In genomic region chr12:77085244-77085643, GRCm38 (mm10) we compare ENCODE assay signal across 14 mouse cellular contexts.
DNase-seq lines count a peak whose midpoint lies in the region; ATAC-seq lines count a peak whose summit lies in the region.
"Had no signal": no experiment of that assay in that cellular context is flagged by ENCODE, and none has a peak within 500 bp of the region (broad histone marks: within the 10 kb centered on the region; RNA-seq: fewer than 3 reads in every experiment).

No protein-coding gene starts in this region.

- peak; percentile 58 for ATAC-seq in megakaryocyte-erythroid progenitor cell, adult 5-6 weeks (replicated peaks; ENCODE audit: low FRiP score, low TSS enrichment, poor library complexity, severe bottlenecking)
- ATAC-seq: Patski had no signal

- peak; percentile 78 for DNase-seq in CD4-positive, CD25-positive, alpha-beta regulatory T cell, adult 2 months (ENCODE audit: low read depth, low spot score)
- DNase-seq in MEL-GATA-1-ER (ENCODE audit: extremely low read depth, low read depth) = peak; percentile 93
- peak; percentile 90 for DNase-seq in induced T-regulatory cell, adult 2 months (ENCODE audit: low read depth)
- DNase-seq in testis, postnatal 14 days (ENCODE audit: low spot score) = no peak
- no peak for DNase-seq in frontal cortex, postnatal 10 days (ENCODE audit: low spot score in 2 of 2)
- DNase-seq in layer of hippocampus, adult 11-12 months (ENCODE audit: low spot score) = no peak
- DNase-seq: adrenal gland, postnatal 36 days; cerebellum, postnatal 10 days; gastrocnemius, postnatal 25 days; heart, postnatal 36 days; kidney, adult 9 months; layer of hippocampus, adult 9-11 months had no signal

Comparison
In these comparisons a context has a peak if more than half of its experiments do, and no peak if none do; other contexts are left out.
1. DNase-seq: peak in CD4-positive, CD25-positive, alpha-beta regulatory T cell, adult 2 months (single experiment), MEL-GATA-1-ER (single experiment) and induced T-regulatory cell, adult 2 months (single experiment); none in testis, postnatal 14 days (single experiment), frontal cortex, postnatal 10 days (0 of 2) and layer of hippocampus, adult 11-12 months (single experiment).